Mouse (Mus musculus) stomach, postnatal 0 days (tissue): ENCODE data around the gene Prss33.

Experiments used
- CTCF ChIP-seq: IDR thresholded peaks from 2 replicates; pipeline ENCODE4 v1.5.1; 2016; ENCODE audit warnings: antibody characterized with exemption, low read depth, mild to moderate bottlenecking, moderate library complexity
- EP300 ChIP-seq: optimal IDR thresholded peaks from 2 replicates; pipeline ENCODE3; 2016; ENCODE audit warnings: antibody characterized with exemption

DNA sequence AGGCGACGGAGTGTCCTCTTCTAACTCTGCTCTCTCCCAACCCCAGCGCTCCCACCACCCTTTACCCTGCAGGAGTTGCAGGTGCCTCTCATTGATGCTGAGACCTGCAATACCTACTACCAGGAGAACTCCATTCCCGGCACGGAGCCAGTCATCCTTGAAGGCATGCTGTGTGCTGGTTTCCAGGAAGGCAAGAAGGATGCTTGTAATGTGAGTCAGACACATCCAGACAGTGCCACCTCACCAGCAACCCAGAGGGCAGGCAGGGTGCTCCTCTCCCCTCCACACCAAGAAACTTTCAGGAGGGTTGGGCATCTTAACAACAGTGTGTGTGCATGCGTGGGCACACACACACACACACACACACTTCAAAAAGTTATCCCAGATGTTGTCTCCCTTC lies 21.3 kb upstream of the Prss33 start:
- TF ChIP-seq CTCF (no peak), EP300 (no peak)
